Mouse (Mus musculus) kidney, adult 9 months (tissue): ENCODE data around the gene Nab1.

Experiments used
- DNase-seq: peaks from one replicate; pipeline ENCODE4 v3.0.0; 2022

The Nab1 gene

GRCm38 (mm10) chr1:52470811-52471489, 29.5 kb downstream of the Nab1 start:
- DNase-seq = no peak

DNA sequence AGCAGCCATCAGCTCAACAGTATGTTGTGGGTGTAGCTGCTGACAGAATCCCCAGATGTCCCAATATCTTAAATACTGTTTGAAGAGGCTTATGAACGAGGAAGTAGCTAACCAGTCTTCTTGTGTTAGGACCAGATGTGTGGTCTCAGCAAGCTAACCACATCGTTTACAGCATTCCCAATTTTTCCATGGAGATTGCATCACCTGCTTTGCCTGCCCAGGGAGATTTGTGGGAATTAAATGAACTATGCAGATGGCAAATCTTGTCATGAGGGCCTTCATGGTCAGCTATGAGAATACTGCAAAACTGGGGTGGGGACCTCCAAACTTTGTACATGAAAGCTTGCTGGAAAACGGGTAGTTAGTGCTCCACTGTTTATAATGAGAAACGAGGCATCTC, 30.2 kb downstream of the Nab1 start:
- DNase-seq = no peak

GRCm38 (mm10) chr1:52466518-52467120, 33.9 kb downstream of the Nab1 start:
- DNase-seq = no peak

- no peak for DNase-seq
Measured at GRCm38 (mm10) chr1:52465830-52466229, 34.6 kb downstream of the Nab1 start.

- no peak for DNase-seq
Measured at GRCm38 (mm10) chr1:52465264-52465663, 35.2 kb downstream of the Nab1 start.

- no peak for DNase-seq
Measured at GRCm38 (mm10) chr1:52463305-52463704, 37.2 kb downstream of the Nab1 start.

DNA sequence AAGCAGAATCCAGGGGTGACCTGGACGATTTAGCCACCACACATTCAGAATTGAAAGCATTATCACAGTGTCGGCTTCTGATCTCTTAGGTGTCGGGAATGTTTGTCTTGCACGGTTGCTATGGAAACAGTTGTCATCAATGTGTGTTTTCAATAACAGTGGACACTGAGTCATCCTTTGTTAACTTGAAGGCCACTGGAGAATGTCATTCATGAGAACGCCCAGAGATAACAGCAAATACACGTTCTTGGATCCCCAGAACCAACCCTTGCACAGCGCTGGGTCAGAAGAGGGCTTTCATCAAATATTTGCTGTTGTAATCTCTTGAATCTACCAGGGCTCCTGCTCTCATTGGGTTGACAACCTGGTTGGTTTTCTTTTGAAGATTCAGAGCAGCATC, 43.9 kb downstream of the Nab1 start:
- no peak for DNase-seq

DNA sequence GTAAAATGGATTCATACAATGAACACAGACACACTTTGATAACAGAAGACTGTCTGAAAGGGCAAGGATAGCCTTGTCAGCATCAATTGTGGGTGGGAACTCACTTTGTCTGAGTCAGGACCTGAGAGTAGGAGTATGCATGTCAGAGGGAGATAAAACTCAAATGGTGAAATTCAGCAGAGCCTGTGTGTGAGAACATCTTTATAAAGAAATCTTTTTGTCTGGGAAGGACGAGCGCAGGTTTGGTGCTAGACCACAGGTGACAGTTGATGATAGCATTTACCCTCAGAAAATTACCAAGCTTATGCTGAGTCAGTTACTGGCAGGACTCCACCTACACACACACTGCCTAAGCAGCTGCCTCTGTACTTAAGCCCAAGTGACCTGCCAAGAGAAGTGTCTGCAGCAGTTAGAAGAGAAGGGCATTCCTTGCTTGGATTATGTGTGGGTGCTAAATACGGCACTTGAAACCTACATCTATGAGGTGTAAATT, 45.9 kb downstream of the Nab1 start:
- no peak for DNase-seq

DNA sequence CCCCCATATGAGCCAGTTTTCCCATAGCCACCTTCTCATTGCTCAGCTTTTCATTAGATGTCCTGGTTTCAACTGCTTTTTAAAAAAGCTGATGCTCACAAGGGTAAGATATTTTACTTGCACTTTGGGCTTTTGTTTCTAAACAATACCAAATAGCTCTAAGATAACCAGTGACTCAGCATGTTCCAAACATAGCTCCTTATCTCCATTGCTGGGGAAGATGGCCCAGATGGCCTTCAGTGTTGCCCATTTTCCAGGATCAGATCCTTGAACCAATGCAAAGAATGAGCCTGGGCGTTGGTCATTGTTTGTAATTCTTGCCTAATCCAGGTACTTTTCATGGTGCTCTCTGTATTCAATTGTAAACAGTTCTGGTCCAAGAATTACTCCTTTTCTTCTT, 49.1 kb downstream of the Nab1 start:
- DNase-seq = no peak

DNA sequence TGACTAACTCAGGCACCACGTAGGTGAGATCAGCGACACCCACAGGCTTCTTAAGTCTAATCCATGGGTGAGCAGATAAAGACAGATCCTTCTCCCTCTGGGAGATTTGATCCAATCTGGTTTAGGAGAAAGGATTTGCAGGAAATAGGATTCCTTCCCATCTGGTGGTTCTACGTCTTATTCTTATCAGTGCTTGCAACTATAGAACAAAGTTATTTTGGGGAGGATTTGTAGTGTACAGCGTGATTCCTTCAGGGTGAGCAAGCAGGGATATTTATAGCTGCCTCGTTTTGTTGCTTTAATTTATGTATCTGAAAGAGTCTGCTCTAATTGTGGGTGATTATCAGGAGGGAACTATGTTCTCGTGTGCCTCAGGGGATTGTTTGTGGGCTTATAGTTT, 64.6 kb downstream of the Nab1 start:
- no peak for DNase-seq

DNA sequence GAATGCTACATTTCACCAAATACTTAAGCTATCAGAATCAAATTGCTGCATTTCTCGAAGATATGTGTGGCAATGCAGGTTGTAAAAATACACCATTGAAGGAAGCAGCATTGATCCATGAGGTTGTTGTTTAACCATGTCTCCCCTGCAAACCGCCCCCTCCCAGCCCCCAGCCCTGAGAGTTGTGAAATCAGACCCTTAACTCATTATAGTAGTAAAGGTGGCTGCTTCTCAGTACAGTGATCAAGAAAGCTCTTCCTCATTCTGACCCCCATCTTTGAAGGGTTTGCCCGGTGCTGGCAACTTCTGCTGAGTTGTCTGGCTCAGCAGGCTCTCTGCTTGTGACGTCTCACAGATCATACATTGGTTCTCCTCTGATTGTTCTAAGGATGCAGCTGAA, 66.4 kb downstream of the Nab1 start:
- no peak for DNase-seq

DNA sequence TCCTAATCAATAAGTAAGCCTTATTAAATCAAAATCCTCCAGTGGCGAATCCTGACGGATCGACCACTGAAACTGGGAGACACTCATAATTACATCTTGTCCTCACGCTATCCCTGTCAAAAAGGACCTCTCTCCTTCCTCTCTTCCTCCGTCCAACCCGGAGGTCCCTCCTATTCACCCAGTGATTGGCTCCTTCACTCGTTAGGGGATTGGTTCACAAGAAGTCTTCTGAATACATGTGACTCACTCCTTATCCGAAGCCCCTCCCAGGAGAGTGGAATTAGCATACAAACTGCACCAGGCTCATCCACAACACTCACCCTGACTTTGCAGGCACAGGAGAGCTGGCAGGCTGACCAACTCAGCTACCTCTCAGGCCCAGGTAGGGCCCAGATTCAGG, 68.7 kb downstream of the Nab1 start:
- DNase-seq = no peak

- DNase-seq = no peak
Measured at GRCm38 (mm10) chr1:52430606-52431005, 69.9 kb downstream of the Nab1 start.

GRCm38 (mm10) chr1:52430116-52430515, 70.4 kb downstream of the Nab1 start:
- no peak for DNase-seq

GRCm38 (mm10) chr1:52427841-52428464, 72.5 kb downstream of the Nab1 start:
- DNase-seq = no peak

DNA sequence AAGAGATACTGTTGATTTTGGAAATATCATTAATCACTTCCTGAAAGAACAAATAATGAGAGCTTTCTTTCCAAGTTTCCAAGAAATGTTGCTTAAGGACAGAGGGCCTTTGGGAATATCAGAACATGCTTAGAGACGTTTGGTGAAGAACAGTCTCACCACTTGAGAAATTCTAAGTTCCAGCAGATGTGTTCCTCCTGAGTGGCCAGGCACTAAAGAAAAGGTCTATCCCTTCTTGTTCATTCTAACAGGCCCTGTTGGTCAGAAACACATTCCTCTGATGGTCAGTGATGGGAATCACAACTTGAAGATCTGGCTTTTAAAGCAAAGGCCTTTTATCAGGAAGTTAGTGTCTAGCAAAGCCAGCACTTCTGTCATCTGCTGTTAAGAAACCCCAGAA, 76.6 kb downstream of the Nab1 start:
- no peak for DNase-seq

GRCm38 (mm10) chr1:52423057-52423456, 77.4 kb downstream of the Nab1 start:
- DNase-seq = no peak

DNA sequence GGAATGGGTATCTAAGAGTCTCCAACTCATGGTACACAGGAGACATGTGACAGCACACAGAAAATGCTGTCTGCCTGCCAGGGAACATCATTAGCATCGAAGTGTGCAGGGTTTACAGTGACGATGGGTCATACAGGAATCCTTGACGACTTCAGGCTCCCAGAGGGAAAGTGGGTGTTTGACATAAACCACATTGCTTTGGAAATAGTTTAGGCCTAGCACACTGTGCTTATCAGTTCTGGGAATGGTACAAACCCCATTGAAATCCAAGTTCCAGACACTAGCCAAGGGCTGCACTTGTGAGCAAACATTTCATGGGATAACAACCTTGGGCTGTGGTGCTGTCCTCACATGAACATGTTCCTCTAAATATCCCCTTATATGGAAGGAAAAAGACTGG, 78.3 kb downstream of the Nab1 start:
- no peak for DNase-seq

GRCm38 (mm10) chr1:52421623-52422022, 78.9 kb downstream of the Nab1 start:
- no peak for DNase-seq

DNA sequence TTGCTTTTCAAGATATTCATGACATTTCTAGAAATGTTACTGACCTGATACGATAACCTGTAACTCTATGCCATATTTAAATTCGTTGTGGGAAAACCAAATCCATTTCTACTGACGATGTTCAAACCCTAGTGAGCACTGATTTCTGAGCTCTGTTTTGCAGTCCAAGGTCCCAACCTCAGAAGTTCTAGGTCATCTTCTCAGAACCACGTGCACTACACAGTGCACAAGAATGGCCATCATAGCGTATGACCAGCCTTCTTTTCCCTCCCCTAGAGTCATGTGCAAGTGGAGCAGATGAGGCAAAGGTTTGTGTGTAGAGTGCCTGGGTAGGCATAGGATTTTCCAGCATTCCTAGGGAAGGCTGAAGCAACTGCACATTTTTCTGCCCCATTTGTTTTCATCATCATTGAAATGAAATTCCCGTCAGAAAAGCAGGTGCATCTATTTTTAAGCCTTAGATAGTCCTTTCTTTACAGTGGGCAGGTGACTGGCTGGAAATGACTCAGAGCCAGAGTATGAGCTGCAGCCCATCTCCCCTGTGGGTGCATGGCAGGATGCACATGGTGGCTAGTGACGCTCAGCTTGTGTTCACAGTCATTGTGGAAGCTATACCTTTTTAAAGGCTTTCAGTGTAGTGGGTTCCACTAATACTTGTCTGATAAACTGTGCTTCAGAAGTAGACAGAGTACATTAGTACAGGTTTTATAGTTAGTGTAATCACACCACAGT, 81.2 kb downstream of the Nab1 start:
- no peak for DNase-seq
